In genomic region chr6:111621684-111622480, GRCm38 (mm10) we compare ENCODE assay signal across 27 mouse cellular contexts.
DNase-seq lines count a peak whose midpoint lies in the region; ATAC-seq and TF ChIP-seq lines count a peak whose summit lies in the region.
"Had no signal": no experiment of that assay in that cellular context is flagged by ENCODE, and none has a peak within 500 bp of the region (broad histone marks: within the 10 kb centered on the region; RNA-seq: fewer than 3 reads in every experiment).

No protein-coding gene starts in this region.

- DNase-seq in forebrain, embryonic 10.5 days (ENCODE audit: extremely low spot score, low spot score) = no peak
- no peak for DNase-seq in limb, embryonic 10.5 days (ENCODE audit: low spot score)
- DNase-seq in neural tube, embryonic 11.5 days (ENCODE audit: low spot score) = no peak
- DNase-seq in neural tube, embryonic 10.5 days (ENCODE audit: extremely low spot score, low spot score) = no peak
- peak; percentile 39 for DNase-seq in forebrain, embryonic 14.5 days (ENCODE audit: low spot score)
- no peak for DNase-seq in lung, postnatal 0 days (ENCODE audit: low spot score)
- DNase-seq: adrenal gland, postnatal 10 days; cerebellum, adult 11 months; cerebellum, postnatal 36 days; gastrocnemius, postnatal 14 days; heart, postnatal 14 days; kidney, adult 11 months; kidney, postnatal 14 days; liver, embryonic 13.5 days; lung, adult 18-20 months; lung, postnatal 10 days; right cerebral cortex, adult 18-20 months; spleen, adult 18-20 months; thymus, adult 18-20 months; thymus, postnatal 36 days had no signal

- TF ChIP-seq EP300 in lung, postnatal 0 days (IDR thresholded peaks at IDR 0.05) = no peak

- peak; percentile 70 for ATAC-seq in forebrain, embryonic 12.5 days (ENCODE audit: low FRiP score)
- ATAC-seq in limb, embryonic 12.5 days (ENCODE audit: insufficient number of reproducible peaks, insufficient read depth, low FRiP score, low TSS enrichment, low read depth) = peak; percentile 68; the same call in 1 of the 2 replicates
- peak; percentile 54; the same call in 1 of the 2 replicates for ATAC-seq in neural tube, embryonic 11.5 days (ENCODE audit: insufficient read depth, low FRiP score, low TSS enrichment)
- peak; percentile 76 for ATAC-seq in forebrain, embryonic 14.5 days
- ATAC-seq in lung, postnatal 0 days = no peak

- H3K9me3 ChIP-seq in forebrain, embryonic 12.5 days = no peaks in the 10 kb centered on the region
- H3K9me3 ChIP-seq in forebrain, embryonic 10.5 days = no peaks in the 10 kb centered on the region
- H3K9me3 ChIP-seq in limb, embryonic 12.5 days = no peaks in the 10 kb centered on the region
- no peaks in the 10 kb centered on the region for H3K9me3 ChIP-seq in limb, embryonic 10.5 days (replicated peaks)
- no peaks in the 10 kb centered on the region for H3K9me3 ChIP-seq in neural tube, embryonic 11.5 days (ENCODE audit: control insufficient read depth, low read length)
- H3K9me3 ChIP-seq in forebrain, embryonic 14.5 days (replicated peaks; ENCODE audit: control insufficient read depth, low read length) = no peaks in the 10 kb centered on the region
- H3K9me3 ChIP-seq in lung, postnatal 0 days (ENCODE audit: low read length) = no peaks in the 10 kb centered on the region
- H3K9me3 ChIP-seq: hindbrain, embryonic 10.5 days; liver, embryonic 13.5 days had no signal

- no peaks in the 10 kb centered on the region for H3K27me3 ChIP-seq in forebrain, embryonic 12.5 days
- no peaks in the 10 kb centered on the region for H3K27me3 ChIP-seq in forebrain, embryonic 10.5 days (ENCODE audit: poor library complexity, severe bottlenecking)
- H3K27me3 ChIP-seq in limb, embryonic 12.5 days = no peaks in the 10 kb centered on the region
- no peaks in the 10 kb centered on the region for H3K27me3 ChIP-seq in limb, embryonic 10.5 days (ENCODE audit: low read depth, poor library complexity, severe bottlenecking)
- no peaks in the 10 kb centered on the region for H3K27me3 ChIP-seq in neural tube, embryonic 11.5 days (ENCODE audit: control insufficient read depth, insufficient read depth, low read length)
- no peaks in the 10 kb centered on the region for H3K27me3 ChIP-seq in forebrain, embryonic 14.5 days (replicated peaks; ENCODE audit: control insufficient read depth, insufficient read depth, low read length)
- no peaks in the 10 kb centered on the region for H3K27me3 ChIP-seq in lung, postnatal 0 days (replicated peaks; ENCODE audit: insufficient read depth, low read length)
- H3K27me3 ChIP-seq: liver, embryonic 13.5 days had no signal

- no peak overlapping the region for H3K9ac ChIP-seq in forebrain, embryonic 12.5 days
- no peak overlapping the region for H3K9ac ChIP-seq in limb, embryonic 12.5 days (replicated peaks)
- H3K9ac ChIP-seq in neural tube, embryonic 11.5 days (ENCODE audit: low read length) = no peak overlapping the region
- no peak overlapping the region for H3K9ac ChIP-seq in forebrain, embryonic 14.5 days (ENCODE audit: low read length)
- H3K9ac ChIP-seq in lung, postnatal 0 days (replicated peaks; ENCODE audit: low read depth) = no peak overlapping the region
- H3K9ac ChIP-seq: liver, embryonic 13.5 days had no signal

- 0 out of 2 replicates have a peak overlapping the region, but pooled peaks have one; percentile 42 for H3K27ac ChIP-seq in forebrain, embryonic 12.5 days
- no peak overlapping the region for H3K27ac ChIP-seq in forebrain, embryonic 10.5 days
- no peak overlapping the region for H3K27ac ChIP-seq in limb, embryonic 12.5 days
- H3K27ac ChIP-seq in limb, embryonic 10.5 days = no peak overlapping the region
- H3K27ac ChIP-seq in neural tube, embryonic 11.5 days (ENCODE audit: low read depth, low read length) = no peak overlapping the region
- H3K27ac ChIP-seq in forebrain, embryonic 14.5 days (ENCODE audit: low read depth, low read length) = no peak overlapping the region
- H3K27ac ChIP-seq in lung, postnatal 0 days (ENCODE audit: low read length) = no peak overlapping the region
- H3K27ac ChIP-seq: hindbrain, embryonic 10.5 days; liver, embryonic 13.5 days; macrophage; stomach, postnatal 0 days had no signal

- no peak overlapping the region for H3K4me2 ChIP-seq in forebrain, embryonic 12.5 days
- no peak overlapping the region for H3K4me2 ChIP-seq in limb, embryonic 12.5 days
- H3K4me2 ChIP-seq in neural tube, embryonic 11.5 days (ENCODE audit: low read depth) = no peak overlapping the region
- no peak overlapping the region for H3K4me2 ChIP-seq in forebrain, embryonic 14.5 days (ENCODE audit: low read length)
- H3K4me2 ChIP-seq in lung, postnatal 0 days (replicated peaks; ENCODE audit: low read depth, low read length) = no peak overlapping the region
- H3K4me2 ChIP-seq: liver, embryonic 13.5 days had no signal

- TF ChIP-seq CTCF in lung, postnatal 0 days (IDR thresholded peaks at IDR 0.05) = no peak

- H3K36me3 ChIP-seq in forebrain, embryonic 12.5 days (replicated peaks) = no peaks in the 10 kb centered on the region
- H3K36me3 ChIP-seq in forebrain, embryonic 10.5 days (replicated peaks) = no peaks in the 10 kb centered on the region
- H3K36me3 ChIP-seq in limb, embryonic 12.5 days = no peaks in the 10 kb centered on the region
- H3K36me3 ChIP-seq in limb, embryonic 10.5 days = no peaks in the 10 kb centered on the region
- no peaks in the 10 kb centered on the region for H3K36me3 ChIP-seq in neural tube, embryonic 11.5 days (ENCODE audit: control insufficient read depth, insufficient read depth, low read length)
- H3K36me3 ChIP-seq in forebrain, embryonic 14.5 days (ENCODE audit: control insufficient read depth, insufficient read depth, low read length) = no peaks in the 10 kb centered on the region
- H3K36me3 ChIP-seq in lung, postnatal 0 days (ENCODE audit: insufficient read depth, low read length) = no peaks in the 10 kb centered on the region
- H3K36me3 ChIP-seq: G1E; hindbrain, embryonic 10.5 days; liver, embryonic 13.5 days had no signal

- WGBS in forebrain, embryonic 12.5 days = 33% methylated on average over 8 of the region's 8 CpGs
- WGBS in forebrain, embryonic 10.5 days = 59% methylated on average over 8 of the region's 8 CpGs
- WGBS in limb, embryonic 12.5 days = 69% methylated on average over 8 of the region's 8 CpGs
- WGBS in limb, embryonic 10.5 days = 75% methylated on average over 8 of the region's 8 CpGs
- 57% methylated on average over 8 of the region's 8 CpGs for WGBS in neural tube, embryonic 11.5 days
- WGBS in forebrain, embryonic 14.5 days = 25% methylated on average over 8 of the region's 8 CpGs
- 59% methylated on average over 8 of the region's 8 CpGs for WGBS in lung, postnatal 0 days

- H3K4me3 ChIP-seq in forebrain, embryonic 12.5 days (replicated peaks) = no peak overlapping the region
- no peak overlapping the region for H3K4me3 ChIP-seq in forebrain, embryonic 10.5 days
- no peak overlapping the region for H3K4me3 ChIP-seq in limb, embryonic 12.5 days (replicated peaks)
- H3K4me3 ChIP-seq in limb, embryonic 10.5 days = no peak overlapping the region
- H3K4me3 ChIP-seq in neural tube, embryonic 11.5 days (ENCODE audit: low read depth, low read length) = no peak overlapping the region
- no peak overlapping the region for H3K4me3 ChIP-seq in forebrain, embryonic 14.5 days (ENCODE audit: low read depth, low read length)
- H3K4me3 ChIP-seq in lung, postnatal 0 days (ENCODE audit: low read depth, low read length) = no peak overlapping the region
- H3K4me3 ChIP-seq: hindbrain, embryonic 10.5 days; left cerebral cortex, adult 2 months; liver, embryonic 13.5 days had no signal

- H3K4me1 ChIP-seq in forebrain, embryonic 12.5 days = peaks cover 9% of the 10 kb centered on the region
- peaks cover 27% of the 10 kb centered on the region for H3K4me1 ChIP-seq in forebrain, embryonic 10.5 days
- no peaks in the 10 kb centered on the region for H3K4me1 ChIP-seq in limb, embryonic 12.5 days (replicated peaks)
- no peaks in the 10 kb centered on the region for H3K4me1 ChIP-seq in limb, embryonic 10.5 days
- no peaks in the 10 kb centered on the region for H3K4me1 ChIP-seq in neural tube, embryonic 11.5 days (ENCODE audit: control insufficient read depth, insufficient read depth, low read length)
- no peaks in the 10 kb centered on the region for H3K4me1 ChIP-seq in forebrain, embryonic 14.5 days (ENCODE audit: control insufficient read depth, insufficient read depth, low read length)
- no peaks in the 10 kb centered on the region for H3K4me1 ChIP-seq in lung, postnatal 0 days (ENCODE audit: insufficient read depth, low read depth, low read length)
- H3K4me1 ChIP-seq: hindbrain, embryonic 10.5 days; liver, embryonic 13.5 days had no signal
